Mouse (Mus musculus) neural tube, embryonic 15.5 days (tissue): ENCODE measurements around the gene Pam. TPM values are rescaled to one million over a fixed set of nuclear protein-coding genes. Genes with fewer than 3 reads are reported as not detected.
A peak's percentile ranks its signal among the peaks of the same experiment; 100 is the strongest.
"Not testable (repeated sequence)": the region's sequence is repeated elsewhere in the genome, so short reads cannot be mapped to it uniquely, and the experiment has no call there.

Experiments used
- ATAC-seq: fragments of 200-750 bp; cut with Nextera tagmentation; 2 replicates; pipeline ENCODE4 v1.8.0; 2017; ENCODE audit warnings: mild to moderate bottlenecking, moderate TSS enrichment, moderate library complexity; ENCODE audit not compliant: low FRiP score
- H3K27ac ChIP-seq: fragments of 300-500 bp; sonication (generic); replicated peaks from 2 replicates; pipeline ENCODE4 v1.5.1; 2015; ENCODE audit warnings: mild to moderate bottlenecking, inconsistent platforms
- H3K27me3 ChIP-seq: fragments of 300-500 bp; sonication (generic); replicated peaks from 2 replicates; pipeline ENCODE4 v1.6.1; 2015; ENCODE audit warnings: inconsistent platforms
- H3K36me3 ChIP-seq: fragments of 300-500 bp; sonication (generic); 2 replicates; pipeline ENCODE4 v1.6.1; 2015; ENCODE audit warnings: inconsistent platforms
- H3K4me1 ChIP-seq: fragments of 300-500 bp; sonication (generic); 2 replicates; pipeline ENCODE4 v1.6.1; 2015; ENCODE audit warnings: inconsistent platforms
- H3K4me2 ChIP-seq: fragments of 300-500 bp; sonication (generic); 2 replicates; pipeline ENCODE4 v1.6.1; 2015; ENCODE audit warnings: inconsistent platforms, mild to moderate bottlenecking, moderate library complexity
- H3K4me3 ChIP-seq: fragments of 300-500 bp; sonication (generic); replicated peaks from 2 replicates; pipeline ENCODE4 v1.5.1; 2015; ENCODE audit warnings: mild to moderate bottlenecking, inconsistent platforms
- H3K9ac ChIP-seq: fragments of 300-500 bp; sonication (generic); replicated peaks from 2 replicates; pipeline ENCODE4 v1.6.1; 2015; ENCODE audit warnings: mild to moderate bottlenecking, inconsistent platforms
- H3K9me3 ChIP-seq: fragments of 300-500 bp; sonication (generic); replicated peaks from 2 replicates; pipeline ENCODE4 v1.6.1; 2016; ENCODE audit warnings: inconsistent platforms
- WGBS: fragments of 180-500 bp; shearing (Covaris S2); methylation state at CpG from one replicate; pipeline ENCODE4 v1.1.7; 2015; ENCODE audit warnings: mixed read lengths; 5-methylcytosine and 5-hydroxymethylcytosine counted together
- polyA plus RNA-seq: library from polyadenylated mRNA; unstranded; fragments of >200 nt; fragmentation: Nextera tagmentation; extraction: Ambion mirVana; gene quantifications from 2 replicates; pipeline ENCODE4 v1.2.1, GENCODE M21; 2015

Gene Pam
- polyA plus RNA-seq, 1 experiment from 2014 or later, result 31.8 TPM

GRCm38 (mm10) chr1:97769904-97770753 lies 325.3 kb downstream of the Pam start, which contains the start of the genes Gin1 and Ppip5k2:
Gene Gin1 (plus strand): TSS chr1:97770172.
Gene Ppip5k2 (minus strand): TSS chr1:97770411.
- Histone ChIP-seq H3K27ac (peak within 1 kb of the TSS; percentile 92), H3K4me2 (peak within 1 kb of the TSS; percentile 67), H3K9ac (peak within 1 kb of the TSS; percentile 83), H3K4me1 (peaks cover 27% of the 10 kb centered on the region), H3K4me3 (peak within 1 kb of the TSS; percentile 92), H3K36me3 (no peaks in the 10 kb centered on the region), H3K9me3 (no peaks in the 10 kb centered on the region), H3K27me3 (no peaks in the 10 kb centered on the region)
- under 1% methylated on average over 66 of the region's 66 CpGs for WGBS
- ATAC-seq, result peak; percentile 99

- peak overlapping the region; percentile 67 for H3K4me2 ChIP-seq
- WGBS, result under 1% methylated on average over 39 of the region's 40 CpGs
- ATAC-seq, result peak; percentile 83
- peaks cover 31% of the 10 kb centered on the region for H3K4me1 ChIP-seq
- H3K9ac ChIP-seq, result peak overlapping the region; percentile 83
- peak overlapping the region; percentile 92 for H3K4me3 ChIP-seq
- H3K9me3 ChIP-seq, result no peaks in the 10 kb centered on the region
- H3K36me3 ChIP-seq, result no peaks in the 10 kb centered on the region
- no peaks in the 10 kb centered on the region for H3K27me3 ChIP-seq
- peak overlapping the region; percentile 92 for H3K27ac ChIP-seq
Observed at GRCm38 (mm10) chr1:97769294-97769903, 326.0 kb downstream of the Pam start.

- H3K36me3 ChIP-seq, result no peaks in the 10 kb centered on the region
- H3K27ac ChIP-seq, result peak overlapping the region; percentile 92
- no peaks in the 10 kb centered on the region for H3K9me3 ChIP-seq
- WGBS, result 13% methylated on average over 7 of the region's 7 CpGs
- H3K4me3 ChIP-seq, result peak overlapping the region; percentile 92
- no peak for ATAC-seq
- peak overlapping the region; percentile 67 for H3K4me2 ChIP-seq
- no peaks in the 10 kb centered on the region for H3K27me3 ChIP-seq
- H3K9ac ChIP-seq, result peak overlapping the region; percentile 83
- peaks cover 31% of the 10 kb centered on the region for H3K4me1 ChIP-seq
Observed at GRCm38 (mm10) chr1:97768906-97769293, 326.5 kb downstream of the Pam start.

- peak overlapping the region; percentile 27; the same call in 1 of the 2 replicates for H3K9ac ChIP-seq
- H3K27ac ChIP-seq, result no peak overlapping the region
- H3K4me3 ChIP-seq, result peak overlapping the region; percentile 92
- 73% methylated on average over 2 of the region's 2 CpGs for WGBS
- no peaks in the 10 kb centered on the region for H3K36me3 ChIP-seq
- H3K9me3 ChIP-seq, result no peaks in the 10 kb centered on the region
- ATAC-seq, result no peak
- no peaks in the 10 kb centered on the region for H3K27me3 ChIP-seq
- peak overlapping the region; percentile 67 for H3K4me2 ChIP-seq
- H3K4me1 ChIP-seq, result peaks cover 31% of the 10 kb centered on the region
Observed at GRCm38 (mm10) chr1:97768089-97768488, 327.4 kb downstream of the Pam start.

GRCm38 (mm10) chr1:97765712-97766111 lies 329.7 kb downstream of the Pam start:
- 82% methylated on average over 4 of the region's 4 CpGs for WGBS
- not testable (repeated sequence) for H3K4me3 ChIP-seq, H3K9ac ChIP-seq, ATAC-seq, H3K36me3 ChIP-seq, H3K27me3 ChIP-seq, H3K9me3 ChIP-seq, H3K27ac ChIP-seq
- H3K4me2 ChIP-seq, result 0 out of 2 replicates have a peak overlapping the region, but pooled peaks have one; percentile 5
- peaks cover 27% of the 10 kb centered on the region for H3K4me1 ChIP-seq

- no peak overlapping the region for H3K9ac ChIP-seq
- peaks cover 6% of the 10 kb centered on the region; the same call in 1 of the 2 replicates for H3K36me3 ChIP-seq
- H3K9me3 ChIP-seq, result no peaks in the 10 kb centered on the region
- H3K4me3 ChIP-seq, result no peak overlapping the region
- peaks cover 11% of the 10 kb centered on the region for H3K4me1 ChIP-seq
- H3K27me3 ChIP-seq, result no peaks in the 10 kb centered on the region
- no peak overlapping the region for H3K27ac ChIP-seq
- ATAC-seq, result no peak
- WGBS, result 62% methylated on average over 6 of the region's 6 CpGs
- H3K4me2 ChIP-seq, result no peak overlapping the region
Observed at GRCm38 (mm10) chr1:97761477-97761876, 334.0 kb downstream of the Pam start.

GRCm38 (mm10) chr1:97760598-97760997 lies 334.8 kb downstream of the Pam start:
- Histone ChIP-seq H3K4me1 (peaks cover 11% of the 10 kb centered on the region), H3K4me2 (no peak overlapping the region), H3K9me3 (no peaks in the 10 kb centered on the region), H3K36me3 (peaks cover 8% of the 10 kb centered on the region), H3K9ac (no peak overlapping the region), H3K27me3 (no peaks in the 10 kb centered on the region), H3K4me3 (no peak overlapping the region), H3K27ac (no peak overlapping the region)
- WGBS, result 82% methylated on average over 7 of the region's 7 CpGs
- no peak for ATAC-seq

GRCm38 (mm10) chr1:97759841-97760240 lies 335.6 kb downstream of the Pam start:
- no peak for ATAC-seq
- H3K9ac ChIP-seq, result no peak overlapping the region
- H3K27ac ChIP-seq, result no peak overlapping the region
- H3K4me2 ChIP-seq, result no peak overlapping the region
- peaks cover 5% of the 10 kb centered on the region; the same call in 1 of the 2 replicates for H3K4me1 ChIP-seq
- H3K4me3 ChIP-seq, result no peak overlapping the region
- no peaks in the 10 kb centered on the region for H3K27me3 ChIP-seq
- H3K9me3 ChIP-seq, result no peaks in the 10 kb centered on the region
- H3K36me3 ChIP-seq, result peaks cover 15% of the 10 kb centered on the region

GRCm38 (mm10) chr1:97754392-97754791 lies 341.1 kb downstream of the Pam start:
- no peak for ATAC-seq
- 84% methylated on average over 4 of the region's 4 CpGs for WGBS

GRCm38 (mm10) chr1:97753216-97753615 lies 342.2 kb downstream of the Pam start:
- Histone ChIP-seq H3K36me3 (peaks cover 39% of the 10 kb centered on the region), H3K9me3 (no peaks in the 10 kb centered on the region), H3K27ac (no peak overlapping the region), H3K4me1 (no peaks in the 10 kb centered on the region), H3K4me3 (no peak overlapping the region), H3K4me2 (no peak overlapping the region), H3K27me3 (no peaks in the 10 kb centered on the region), H3K9ac (no peak overlapping the region)
- no peak for ATAC-seq

More at GRCm38 (mm10) chr1:97754392-97754791, 341.1 kb downstream of the Pam start:
- H3K4me2 ChIP-seq, result no peak overlapping the region
- H3K9ac ChIP-seq, result no peak overlapping the region
- peaks cover 34% of the 10 kb centered on the region for H3K36me3 ChIP-seq
- no peak overlapping the region for H3K4me3 ChIP-seq
- H3K4me1 ChIP-seq, result no peaks in the 10 kb centered on the region
- no peaks in the 10 kb centered on the region for H3K27me3 ChIP-seq
- no peak overlapping the region for H3K27ac ChIP-seq
- no peaks in the 10 kb centered on the region for H3K9me3 ChIP-seq

- Histone ChIP-seq H3K36me3 (peaks cover 48% of the 10 kb centered on the region), H3K27me3 (no peaks in the 10 kb centered on the region), H3K9ac (no peak overlapping the region), H3K4me2 (no peak overlapping the region), H3K27ac (no peak overlapping the region), H3K4me3 (no peak overlapping the region), H3K9me3 (no peaks in the 10 kb centered on the region), H3K4me1 (no peaks in the 10 kb centered on the region)
- WGBS, result 92% methylated on average over 3 of the region's 3 CpGs
- ATAC-seq, result no peak
Observed at GRCm38 (mm10) chr1:97748163-97748562, 347.3 kb downstream of the Pam start.

- Histone ChIP-seq H3K4me2 (no peak overlapping the region), H3K36me3 (peaks cover 51% of the 10 kb centered on the region), H3K27me3 (no peaks in the 10 kb centered on the region), H3K4me1 (no peaks in the 10 kb centered on the region), H3K9ac (no peak overlapping the region), H3K27ac (no peak overlapping the region), H3K4me3 (no peak overlapping the region), H3K9me3 (no peaks in the 10 kb centered on the region)
- WGBS, result over 99% methylated on average over 7 of the region's 7 CpGs
- no peak for ATAC-seq
Observed at GRCm38 (mm10) chr1:97746261-97746660, 349.2 kb downstream of the Pam start.
